In the genomic region with DNA sequence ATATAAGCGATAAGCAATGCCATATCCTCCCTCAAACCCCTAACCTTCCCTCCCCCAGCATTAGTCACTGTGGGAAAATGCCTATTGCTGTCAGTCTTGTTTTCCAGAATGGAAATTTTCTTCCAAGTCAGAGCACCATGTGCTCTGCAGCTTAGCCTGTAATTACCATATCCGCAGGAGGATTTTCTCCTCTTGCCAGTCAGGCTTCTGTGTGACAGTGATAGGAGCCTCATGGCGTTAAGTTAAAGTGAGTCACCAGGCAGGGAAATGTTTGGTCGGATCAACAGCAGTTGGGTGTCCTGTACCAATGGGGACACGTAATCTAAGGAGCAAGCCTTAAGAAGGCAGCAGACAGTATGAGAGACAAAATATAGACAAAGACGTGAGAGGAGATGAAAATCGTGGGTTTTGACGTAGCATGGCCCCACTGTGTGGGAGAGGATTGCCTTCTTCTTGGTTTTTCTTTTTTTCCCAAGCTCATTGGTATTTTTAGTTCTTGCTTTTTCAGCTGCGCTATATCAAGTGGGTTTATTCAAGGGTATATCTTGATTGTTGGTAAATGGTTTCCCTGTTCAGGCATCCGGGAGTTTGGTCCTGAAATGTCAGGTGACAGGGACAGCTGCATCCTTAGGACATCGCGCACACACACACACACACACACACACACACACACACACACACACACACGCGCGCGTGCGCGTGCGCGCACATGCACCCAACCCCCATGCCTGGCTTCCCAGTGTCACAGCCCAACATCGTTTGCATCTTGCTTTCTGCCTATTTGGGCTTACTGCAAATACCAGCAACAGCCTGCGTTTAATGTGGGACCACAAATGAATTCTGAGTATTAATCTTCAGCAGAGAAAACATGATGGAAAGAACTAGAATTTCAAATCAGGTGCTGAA, we compare ENCODE assay signal across 14 mouse cellular contexts.
DNase-seq lines count a peak whose midpoint lies in the region; ATAC-seq and TF ChIP-seq lines count a peak whose summit lies in the region.
"Had no signal": no experiment of that assay in that cellular context is flagged by ENCODE, and none has a peak within 500 bp of the region (broad histone marks: within the 10 kb centered on the region; RNA-seq: fewer than 3 reads in every experiment).

No protein-coding gene starts in this region.

- no peak overlapping the region for H3K4me3 ChIP-seq in layer of hippocampus, adult 2 months
- H3K4me3 ChIP-seq in forebrain, postnatal 0 days (ENCODE audit: low read depth, low read length), result no peak overlapping the region

- TF ChIP-seq CTCF in layer of hippocampus, adult 2 months (conservative IDR thresholded peaks at IDR 0.05), result no peak
- TF ChIP-seq CTCF in forebrain, postnatal 0 days (IDR thresholded peaks at IDR 0.05; ENCODE audit: low read depth), result no peak

- H3K9ac ChIP-seq in forebrain, postnatal 0 days, result no peak overlapping the region
- H3K9ac ChIP-seq: liver, postnatal 0 days had no signal

- H3K4me2 ChIP-seq in forebrain, postnatal 0 days (ENCODE audit: low read depth), result no peak overlapping the region
- H3K4me2 ChIP-seq: heart, embryonic 11.5 days had no signal

- WGBS in forebrain, postnatal 0 days, result 67% methylated on average over 22 of the region's 22 CpGs

- H3K4me1 ChIP-seq in forebrain, postnatal 0 days (ENCODE audit: insufficient read depth), result 0 out of 2 replicates have a peak, but pooled peaks cover 16% of the 10 kb centered on the region

- H3K9me3 ChIP-seq in forebrain, postnatal 0 days (ENCODE audit: low read length), result no peaks in the 10 kb centered on the region

- peak; percentile 77 for ATAC-seq in forebrain, postnatal 0 days
- ATAC-seq: inflammation-experienced regulatory T-cells, adult 6 months; liver, postnatal 0 days had no signal

- peak overlapping the region; percentile 79 for H3K27ac ChIP-seq in layer of hippocampus, adult 2 months
- H3K27ac ChIP-seq in forebrain, postnatal 0 days (ENCODE audit: low read depth, low read length), result peak overlapping the region; percentile 77
- H3K27ac ChIP-seq: stomach, postnatal 0 days had no signal

- H3K27me3 ChIP-seq in forebrain, postnatal 0 days (ENCODE audit: insufficient read depth, low read length), result no peaks in the 10 kb centered on the region

- H3K36me3 ChIP-seq in forebrain, postnatal 0 days (ENCODE audit: insufficient read depth), result no peaks in the 10 kb centered on the region

- DNase-seq in layer of hippocampus, adult 2 months (ENCODE audit: low spot score in 2 of 2), result peak in 1 of 2 experiments; percentile 73
- DNase-seq in layer of hippocampus, postnatal 10 days (ENCODE audit: low spot score in 2 of 2), result no peak
- DNase-seq in forebrain, postnatal 0 days, result peak; percentile 59
- DNase-seq in left cerebral cortex, postnatal 14 days (ENCODE audit: low spot score in 2 of 2), result peak; percentile 40 to 80
- peak; percentile 39 for DNase-seq in right cerebral cortex, postnatal 25 days
- DNase-seq in gastrocnemius, adult 8-10 months (ENCODE audit: low spot score in 2 of 2), result no peak
- no peak for DNase-seq in cerebellum, adult 11-12 months
- no peak for DNase-seq in neural tube, embryonic 10.5 days (ENCODE audit: extremely low spot score, low spot score)
- DNase-seq: cerebellum, postnatal 36 days; kidney, postnatal 36 days; liver, postnatal 0 days had no signal

- intact Hi-C loops in left cerebral cortex, postnatal 14 days (cut with DNase I), result loop anchor here (5.0 kb wide), 1 partner anchor 58 kb away; no protein-coding TSS in a partner anchor

Comparison
In these comparisons a context has a peak if more than half of its experiments do, and no peak if none do; other contexts are left out.
1. DNase-seq: peak in forebrain, postnatal 0 days (single experiment), left cerebral cortex, postnatal 14 days (2 of 2) and right cerebral cortex, postnatal 25 days (single experiment); none in layer of hippocampus, postnatal 10 days (0 of 2), gastrocnemius, adult 8-10 months (0 of 2), cerebellum, adult 11-12 months (single experiment) and neural tube, embryonic 10.5 days (single experiment).